11 mouse cellular contexts compared by ENCODE assay signal in genomic region chr6:47857241-47857640, GRCm38 (mm10).
A peak's percentile ranks its signal among the peaks of the same experiment; 100 is the strongest.
DNase-seq lines count a peak whose midpoint lies in the region.
"Had no signal": no experiment of that assay in that cellular context is flagged by ENCODE, and none has a peak within 500 bp of the region (broad histone marks: within the 10 kb centered on the region; RNA-seq: fewer than 3 reads in every experiment).

No protein-coding gene starts in this region.

- peak; percentile 33 to 36 for DNase-seq in cerebellum, adult 18-20 months
- no peak for DNase-seq in cerebellum, postnatal 4 days (ENCODE audit: low spot score in 2 of 2)
- DNase-seq in cerebellum, adult 9-11 months = peak; percentile 35
- no peak for DNase-seq in cerebellum, postnatal 10 days
- DNase-seq in cerebellum, postnatal 36 days = peak; percentile 29 to 30
- no peak for DNase-seq in cerebellum, adult 9-10 months
- DNase-seq: adrenal gland, adult 2 months; adrenal gland, postnatal 10 days; adrenal gland, postnatal 25 days; embryo, embryonic 11 days; gastrocnemius, adult 2 months had no signal

Comparison
In these comparisons a context has a peak if more than half of its experiments do, and no peak if none do; other contexts are left out.
1. DNase-seq: peak in cerebellum, adult 18-20 months (2 of 2), cerebellum, adult 9-11 months (single experiment) and cerebellum, postnatal 36 days (2 of 2); none in cerebellum, postnatal 4 days (0 of 2), cerebellum, postnatal 10 days (0 of 2) and cerebellum, adult 9-10 months (single experiment).